Mouse (Mus musculus): ENCODE measurements around the gene Pde6c. TPM values are rescaled to one million over a fixed set of nuclear protein-coding genes. Genes with fewer than 3 reads are reported as not detected.
A peak's percentile ranks its signal among the peaks of the same experiment; 100 is the strongest.

The Pde6c gene
- polyA plus RNA-seq, 1 experiment: 0.07 TPM

DNA sequence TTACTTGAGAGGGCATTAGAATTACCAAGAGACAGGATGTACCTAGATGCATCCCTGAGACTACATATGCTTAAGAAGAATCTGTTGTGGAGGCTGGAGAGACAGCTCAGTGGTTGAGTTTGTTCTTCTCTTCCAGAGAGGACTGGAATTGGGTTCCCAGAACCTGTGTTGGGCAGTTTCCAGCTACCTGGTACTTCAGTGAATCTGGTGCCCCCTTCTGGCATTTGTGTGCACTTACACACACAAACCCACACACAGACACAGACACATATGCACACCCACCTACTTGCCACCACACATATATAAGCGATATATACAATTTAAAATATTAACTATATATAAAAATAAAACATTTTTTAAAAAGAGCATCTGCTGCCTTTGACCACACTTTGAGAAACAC lies 23.7 kb downstream of the Pde6c start:
- Histone ChIP-seq H3K4me3 (replicated peaks; ENCODE audit: insufficient read depth, low read depth, low read length) (no peak overlapping the region), H3K4me1 (ENCODE audit: control insufficient read depth, insufficient read depth, low read length) (no peaks in the 10 kb centered on the region), H3K27ac (ENCODE audit: insufficient read depth, low read length) (no peak overlapping the region), H3K27me3 (ENCODE audit: control insufficient read depth, insufficient read depth, low read length) (no peaks in the 10 kb centered on the region)
- TF ChIP-seq POLR2A (IDR thresholded peaks at IDR 0.05; ENCODE audit: borderline replicate concordance, insufficient read depth, low read length) (no peak), CTCF (IDR thresholded peaks at IDR 0.05; ENCODE audit: borderline replicate concordance, insufficient read depth, low read depth, low read length) (no peak)
- WGBS: 98% methylated on average over 1 of the region's 1 CpGs
- no peak for DNase-seq

DNA sequence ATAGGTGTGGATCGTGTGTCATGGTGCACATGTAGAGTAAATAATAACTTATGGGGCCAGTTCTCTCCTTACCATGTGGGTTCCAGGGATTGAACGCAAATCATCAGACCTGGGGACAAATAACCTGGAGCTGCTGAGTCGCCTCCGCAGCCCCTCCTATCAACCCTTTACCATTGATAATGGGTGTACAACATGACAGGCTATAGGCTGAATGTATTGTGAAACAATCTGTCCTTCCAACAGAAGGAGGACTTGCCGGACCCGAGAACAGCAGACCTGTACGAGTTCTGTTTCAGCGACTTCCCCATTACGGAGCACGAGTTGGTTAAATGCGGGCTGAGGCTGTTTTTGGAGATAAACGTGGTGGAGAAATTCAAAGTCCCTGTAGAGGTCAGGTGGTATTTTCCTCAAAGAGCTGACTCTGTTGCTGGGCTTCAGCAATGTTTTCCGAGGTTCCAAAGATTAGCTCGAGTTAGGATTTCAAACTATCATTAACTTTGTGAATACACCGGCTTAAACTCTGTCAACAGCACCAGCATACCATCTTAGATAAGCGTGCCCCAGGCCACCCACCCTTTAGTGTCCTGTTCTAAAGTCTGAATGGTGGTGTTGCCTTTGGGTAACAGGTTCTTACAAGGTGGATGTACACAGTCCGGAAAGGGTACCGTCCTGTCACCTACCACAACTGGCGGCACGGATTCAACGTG lies 29.2 kb downstream of the Pde6c start:
- Histone ChIP-seq H3K4me1 (ENCODE audit: control insufficient read depth, insufficient read depth, low read length) (no peaks in the 10 kb centered on the region), H3K4me3 (replicated peaks; ENCODE audit: insufficient read depth, low read depth, low read length) (no peak overlapping the region), H3K27ac (ENCODE audit: insufficient read depth, low read length) (no peak overlapping the region), H3K27me3 (ENCODE audit: control insufficient read depth, insufficient read depth, low read length) (no peaks in the 10 kb centered on the region)
- DNase-seq: no peak
- 95% methylated on average over 21 of the region's 21 CpGs for WGBS
- no peak for TF ChIP-seq CTCF (IDR thresholded peaks at IDR 0.05; ENCODE audit: borderline replicate concordance, insufficient read depth, low read depth, low read length)
- no peak for TF ChIP-seq POLR2A (IDR thresholded peaks at IDR 0.05; ENCODE audit: borderline replicate concordance, insufficient read depth, low read length)

DNA sequence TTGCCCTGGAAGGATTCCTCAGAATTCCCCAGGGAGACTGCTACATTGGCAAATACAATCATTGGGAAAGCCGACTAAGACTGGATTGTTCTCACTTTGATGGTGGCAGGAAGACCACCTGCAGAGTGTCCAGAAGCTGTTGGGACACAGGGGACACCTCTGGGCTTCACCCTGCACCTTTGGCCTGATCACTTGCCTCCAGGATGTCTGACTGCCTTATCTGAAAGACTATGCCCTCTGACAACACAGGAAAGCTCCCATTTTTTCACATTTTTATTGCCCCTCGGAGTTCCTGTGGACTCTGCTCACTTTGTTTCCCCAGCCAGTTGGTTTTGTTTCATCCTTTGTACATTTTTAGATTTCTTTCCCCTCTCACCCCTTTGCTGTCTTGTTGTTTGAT lies 32.1 kb downstream of the Pde6c start:
- WGBS: 33% methylated on average over 2 of the region's 2 CpGs

DNA sequence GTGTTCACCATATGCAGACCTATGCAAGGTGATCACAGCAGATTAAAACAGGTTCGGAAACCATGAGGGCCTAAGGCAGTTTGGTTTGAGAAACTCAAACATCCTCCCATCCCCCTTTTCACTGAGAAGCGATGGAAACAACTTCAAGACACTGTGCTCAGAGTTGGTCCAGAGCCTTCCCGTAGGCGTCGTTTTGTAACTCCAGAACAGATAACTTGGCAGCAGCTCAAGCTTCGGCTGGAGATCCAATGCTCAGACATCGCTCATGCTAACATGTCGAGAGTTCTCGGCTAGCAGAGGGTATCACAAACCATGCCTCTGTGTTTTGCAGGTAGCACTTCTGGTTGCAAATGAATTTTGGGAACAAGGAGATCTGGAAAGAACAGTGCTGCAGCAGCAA lies 47.1 kb downstream of the Pde6c start:
- no peak overlapping the region for H3K27ac ChIP-seq (ENCODE audit: insufficient read depth, low read length)

More for the DNA sequence above, 32.1 kb downstream of the Pde6c start:
- Histone ChIP-seq H3K4me3 (replicated peaks; ENCODE audit: insufficient read depth, low read depth, low read length) (no peak overlapping the region), H3K27ac (ENCODE audit: insufficient read depth, low read length) (no peak overlapping the region), H3K27me3 (ENCODE audit: control insufficient read depth, insufficient read depth, low read length) (no peaks in the 10 kb centered on the region), H3K4me1 (ENCODE audit: control insufficient read depth, insufficient read depth, low read length) (no peaks in the 10 kb centered on the region)
- TF ChIP-seq CTCF (IDR thresholded peaks at IDR 0.05; ENCODE audit: borderline replicate concordance, insufficient read depth, low read depth, low read length): no peak
- no peak for TF ChIP-seq POLR2A (IDR thresholded peaks at IDR 0.05; ENCODE audit: borderline replicate concordance, insufficient read depth, low read length)
- DNase-seq: no peak

DNA sequence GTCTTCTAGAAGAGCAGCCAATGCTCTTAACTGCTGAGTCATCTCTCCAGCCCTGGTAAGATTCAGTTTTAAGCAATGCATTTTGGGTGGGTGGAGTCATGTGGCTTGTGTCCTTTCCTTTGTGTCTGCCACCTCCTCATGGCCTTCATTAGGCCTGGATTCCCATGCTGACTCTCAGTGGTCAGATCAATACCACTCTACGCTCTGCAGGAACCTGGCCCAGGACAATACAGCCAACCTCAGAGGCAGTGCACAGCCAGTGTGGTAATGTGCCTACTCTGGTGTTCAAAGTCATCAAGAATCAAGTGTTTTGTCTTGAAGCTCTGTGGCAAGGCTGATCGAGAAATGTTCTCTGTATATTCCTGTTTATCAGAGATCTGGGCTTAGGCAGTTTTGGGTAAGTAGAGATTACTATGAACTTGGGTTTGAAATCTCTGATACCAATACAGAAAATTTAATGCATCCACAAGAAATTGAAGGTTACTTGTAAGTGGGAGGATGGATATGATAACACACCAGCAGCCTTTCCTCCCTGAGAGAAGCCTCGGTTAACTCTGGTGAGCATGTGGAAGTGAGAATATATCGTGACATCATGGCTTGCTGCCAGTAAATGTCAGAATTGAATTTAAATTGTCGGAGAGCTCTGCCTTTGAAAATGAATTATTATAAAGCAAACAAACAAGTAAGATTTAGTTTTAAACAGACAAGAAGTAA lies 54.2 kb downstream of the Pde6c start:
- no peaks in the 10 kb centered on the region; the same call in none of the 2 replicates for H3K4me1 ChIP-seq (ENCODE audit: control insufficient read depth, insufficient read depth, low read length)
- 41% methylated on average over 5 of the region's 5 CpGs for WGBS
- no peak for DNase-seq
- TF ChIP-seq POLR2A (IDR thresholded peaks at IDR 0.05; ENCODE audit: borderline replicate concordance, insufficient read depth, low read length) (no peak), CTCF (IDR thresholded peaks at IDR 0.05; ENCODE audit: borderline replicate concordance, insufficient read depth, low read depth, low read length) (no peak)
- H3K27ac ChIP-seq (ENCODE audit: insufficient read depth, low read length): no peak overlapping the region
- no peaks in the 10 kb centered on the region for H3K27me3 ChIP-seq (ENCODE audit: control insufficient read depth, insufficient read depth, low read length)
- H3K4me3 ChIP-seq (replicated peaks; ENCODE audit: insufficient read depth, low read depth, low read length): no peak overlapping the region

More for the DNA sequence above, 47.1 kb downstream of the Pde6c start:
- Histone ChIP-seq H3K4me1 (ENCODE audit: control insufficient read depth, insufficient read depth, low read length) (no peaks in the 10 kb centered on the region), H3K27me3 (ENCODE audit: control insufficient read depth, insufficient read depth, low read length) (no peaks in the 10 kb centered on the region), H3K4me3 (replicated peaks; ENCODE audit: insufficient read depth, low read depth, low read length) (no peak overlapping the region)
- WGBS: 72% methylated on average over 9 of the region's 9 CpGs
- TF ChIP-seq CTCF (IDR thresholded peaks at IDR 0.05; ENCODE audit: borderline replicate concordance, insufficient read depth, low read depth, low read length) (no peak), POLR2A (IDR thresholded peaks at IDR 0.05; ENCODE audit: borderline replicate concordance, insufficient read depth, low read length) (no peak)
- DNase-seq: no peak

DNA sequence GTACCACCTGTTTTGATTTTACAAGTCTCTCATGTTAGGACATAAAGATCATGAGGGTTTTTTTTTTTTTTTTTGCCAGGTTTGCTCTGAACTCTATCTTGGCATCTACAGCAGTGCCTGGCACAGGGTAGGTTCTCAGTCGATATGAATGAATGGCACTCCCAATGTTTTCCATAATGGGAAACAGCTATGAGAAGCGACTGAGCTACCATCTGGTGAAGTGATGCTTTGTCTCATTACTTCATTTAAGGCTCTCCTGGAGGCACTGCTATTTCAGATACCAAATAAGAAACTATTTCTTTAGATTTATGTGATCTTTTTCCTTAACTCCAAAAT lies 54.7 kb downstream of the Pde6c start:
- Histone ChIP-seq H3K4me3 (replicated peaks; ENCODE audit: insufficient read depth, low read depth, low read length) (no peak overlapping the region), H3K4me1 (ENCODE audit: control insufficient read depth, insufficient read depth, low read length) (no peaks in the 10 kb centered on the region; the same call in none of the 2 replicates), H3K27me3 (ENCODE audit: control insufficient read depth, insufficient read depth, low read length) (no peaks in the 10 kb centered on the region), H3K27ac (ENCODE audit: insufficient read depth, low read length) (no peak overlapping the region)
- TF ChIP-seq CTCF (IDR thresholded peaks at IDR 0.05; ENCODE audit: borderline replicate concordance, insufficient read depth, low read depth, low read length): no peak
- TF ChIP-seq POLR2A (IDR thresholded peaks at IDR 0.05; ENCODE audit: borderline replicate concordance, insufficient read depth, low read length): no peak
- 10% methylated on average over 2 of the region's 2 CpGs for WGBS
- DNase-seq: peak in 1 of 2 experiments; percentile 43

DNA sequence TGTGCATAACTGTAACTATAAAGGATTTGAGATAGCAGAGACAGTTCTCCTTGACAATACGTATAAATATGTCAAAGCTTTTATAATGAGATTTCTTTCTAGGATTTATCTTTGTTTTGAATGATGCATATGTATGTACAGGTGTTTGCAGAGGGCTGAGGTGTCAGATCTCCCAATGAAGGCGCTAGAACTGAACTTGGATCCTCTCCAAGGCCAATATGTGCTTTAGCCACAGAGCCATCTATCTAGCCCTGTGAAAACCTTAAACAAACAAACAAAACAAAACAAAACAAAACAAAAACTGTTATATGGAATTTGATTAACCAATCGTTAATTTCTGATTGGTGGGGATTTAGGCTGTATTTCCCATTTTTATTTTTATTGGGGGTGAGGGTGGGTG lies 58.0 kb downstream of the Pde6c start:
- no peak overlapping the region for H3K27ac ChIP-seq (ENCODE audit: insufficient read depth, low read length)
- no peaks in the 10 kb centered on the region for H3K27me3 ChIP-seq (ENCODE audit: control insufficient read depth, insufficient read depth, low read length)
- DNase-seq: no peak
- no peak for TF ChIP-seq CTCF (IDR thresholded peaks at IDR 0.05; ENCODE audit: borderline replicate concordance, insufficient read depth, low read depth, low read length)
- TF ChIP-seq POLR2A (IDR thresholded peaks at IDR 0.05; ENCODE audit: borderline replicate concordance, insufficient read depth, low read length): no peak
- no peaks in the 10 kb centered on the region; the same call in none of the 2 replicates for H3K4me1 ChIP-seq (ENCODE audit: control insufficient read depth, insufficient read depth, low read length)
- 87% methylated on average over 3 of the region's 3 CpGs for WGBS
- H3K4me3 ChIP-seq (replicated peaks; ENCODE audit: insufficient read depth, low read depth, low read length): no peak overlapping the region

DNA sequence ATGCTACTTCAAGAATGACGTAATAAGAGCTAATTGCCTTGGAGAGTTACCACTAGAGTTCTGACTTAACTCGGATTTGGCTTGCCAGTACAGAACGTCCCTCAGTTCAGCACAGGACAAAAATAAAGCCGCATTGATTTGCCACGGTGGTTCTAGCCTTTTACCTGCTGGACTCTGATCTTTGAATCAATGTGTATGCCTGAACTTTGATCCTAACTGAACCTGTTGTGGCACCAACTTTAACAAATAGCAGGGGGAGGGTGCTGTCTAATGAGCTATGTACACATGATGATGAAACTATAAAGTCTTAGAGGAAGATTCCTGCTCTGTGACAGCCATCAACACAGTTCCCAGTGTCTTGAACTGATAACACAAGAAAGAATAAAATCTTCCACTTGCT lies 58.9 kb downstream of the Pde6c start:
- H3K4me3 ChIP-seq (replicated peaks; ENCODE audit: insufficient read depth, low read depth, low read length): no peak overlapping the region
- H3K4me1 ChIP-seq (ENCODE audit: control insufficient read depth, insufficient read depth, low read length): no peaks in the 10 kb centered on the region; the same call in none of the 2 replicates
- no peak for DNase-seq
- no peak overlapping the region for H3K27ac ChIP-seq (ENCODE audit: insufficient read depth, low read length)
- TF ChIP-seq POLR2A (IDR thresholded peaks at IDR 0.05; ENCODE audit: borderline replicate concordance, insufficient read depth, low read length) (no peak), CTCF (IDR thresholded peaks at IDR 0.05; ENCODE audit: borderline replicate concordance, insufficient read depth, low read depth, low read length) (no peak)
- no peaks in the 10 kb centered on the region for H3K27me3 ChIP-seq (ENCODE audit: control insufficient read depth, insufficient read depth, low read length)
- WGBS: 85% methylated on average over 5 of the region's 5 CpGs
